Mouse (Mus musculus): ENCODE results near the gene Thrap3. TPM values are rescaled to one million over a fixed set of nuclear protein-coding genes. Genes with fewer than 3 reads are reported as not detected.

Gene Thrap3
- polyA plus RNA-seq, 1 experiment, result 198 TPM

- no peak overlapping the region for H3K27ac ChIP-seq (ENCODE audit: control insufficient read depth, insufficient read depth, low read depth, low read length, poor library complexity)
- H3K4me1 ChIP-seq (ENCODE audit: control insufficient read depth, insufficient read depth, low read length), result 0 out of 2 replicates have a peak, but pooled peaks cover 2% of the 10 kb centered on the region
- H3K4me3 ChIP-seq (replicated peaks; ENCODE audit: control insufficient read depth, low read depth, low read length), result no peak overlapping the region
- no peak for TF ChIP-seq CTCF (IDR thresholded peaks at IDR 0.05; ENCODE audit: control insufficient read depth, insufficient read depth, low read length)
- no peak for TF ChIP-seq POLR2A (IDR thresholded peaks at IDR 0.05; ENCODE audit: borderline replicate concordance, control insufficient read depth, low read depth, low read length)
- 78% methylated on average over 16 of the region's 16 CpGs for WGBS
Observed at GRCm38 (mm10) chr4:126150297-126150948, 52.1 kb downstream of the Thrap3 start.

- 0 out of 2 replicates have a peak, but pooled peaks cover 2% of the 10 kb centered on the region for H3K4me1 ChIP-seq (ENCODE audit: control insufficient read depth, insufficient read depth, low read length)
- 90% methylated on average over 10 of the region's 10 CpGs for WGBS
- no peak overlapping the region for H3K4me3 ChIP-seq (replicated peaks; ENCODE audit: control insufficient read depth, low read depth, low read length)
- H3K27ac ChIP-seq (ENCODE audit: control insufficient read depth, insufficient read depth, low read depth, low read length, poor library complexity), result no peak overlapping the region
- TF ChIP-seq CTCF (IDR thresholded peaks at IDR 0.05; ENCODE audit: control insufficient read depth, insufficient read depth, low read length) (no peak), POLR2A (IDR thresholded peaks at IDR 0.05; ENCODE audit: borderline replicate concordance, control insufficient read depth, low read depth, low read length) (no peak)
Observed at GRCm38 (mm10) chr4:126149798-126150197, 52.8 kb downstream of the Thrap3 start.

DNA sequence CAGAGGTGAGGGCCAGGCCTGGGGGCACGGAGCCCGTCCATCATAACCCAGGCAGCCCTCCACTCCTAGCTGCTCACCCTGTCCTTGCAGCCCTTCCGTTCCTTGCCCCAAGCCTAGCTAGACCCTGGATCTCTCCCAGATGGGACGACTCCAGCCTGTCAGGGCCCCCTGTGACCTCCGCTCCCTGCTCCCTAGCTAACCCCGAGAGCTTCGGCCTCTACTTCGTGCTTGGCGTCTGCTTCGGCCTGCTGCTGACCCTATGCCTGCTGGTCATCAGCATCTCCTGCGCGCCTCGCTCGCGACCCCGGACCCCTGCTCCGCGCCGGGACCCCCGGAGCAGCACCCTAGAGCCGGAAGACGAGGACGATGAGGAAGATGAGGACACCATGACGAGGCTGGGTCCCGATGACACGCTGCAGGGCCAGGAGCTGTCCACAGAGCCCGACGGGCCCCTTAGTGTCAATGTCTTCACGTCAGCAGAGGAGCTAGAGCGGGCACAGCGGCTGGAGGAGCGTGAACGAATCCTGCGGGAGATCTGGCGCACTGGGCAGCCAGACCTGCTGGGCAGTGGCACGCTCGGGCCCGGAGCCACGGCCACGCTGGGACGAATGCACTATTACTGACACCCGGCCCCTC lies 53.4 kb downstream of the Thrap3 start:
- 71% methylated on average over 42 of the region's 42 CpGs for WGBS
- 0 out of 2 replicates have a peak, but pooled peaks cover 2% of the 10 kb centered on the region for H3K4me1 ChIP-seq (ENCODE audit: control insufficient read depth, insufficient read depth, low read length)
- no peak overlapping the region for H3K27ac ChIP-seq (ENCODE audit: control insufficient read depth, insufficient read depth, low read depth, low read length, poor library complexity)
- TF ChIP-seq CTCF (IDR thresholded peaks at IDR 0.05; ENCODE audit: control insufficient read depth, insufficient read depth, low read length), result no peak
- TF ChIP-seq POLR2A (IDR thresholded peaks at IDR 0.05; ENCODE audit: borderline replicate concordance, control insufficient read depth, low read depth, low read length), result no peak
- peak overlapping the region; percentile 65 for H3K4me3 ChIP-seq (replicated peaks; ENCODE audit: control insufficient read depth, low read depth, low read length)

DNA sequence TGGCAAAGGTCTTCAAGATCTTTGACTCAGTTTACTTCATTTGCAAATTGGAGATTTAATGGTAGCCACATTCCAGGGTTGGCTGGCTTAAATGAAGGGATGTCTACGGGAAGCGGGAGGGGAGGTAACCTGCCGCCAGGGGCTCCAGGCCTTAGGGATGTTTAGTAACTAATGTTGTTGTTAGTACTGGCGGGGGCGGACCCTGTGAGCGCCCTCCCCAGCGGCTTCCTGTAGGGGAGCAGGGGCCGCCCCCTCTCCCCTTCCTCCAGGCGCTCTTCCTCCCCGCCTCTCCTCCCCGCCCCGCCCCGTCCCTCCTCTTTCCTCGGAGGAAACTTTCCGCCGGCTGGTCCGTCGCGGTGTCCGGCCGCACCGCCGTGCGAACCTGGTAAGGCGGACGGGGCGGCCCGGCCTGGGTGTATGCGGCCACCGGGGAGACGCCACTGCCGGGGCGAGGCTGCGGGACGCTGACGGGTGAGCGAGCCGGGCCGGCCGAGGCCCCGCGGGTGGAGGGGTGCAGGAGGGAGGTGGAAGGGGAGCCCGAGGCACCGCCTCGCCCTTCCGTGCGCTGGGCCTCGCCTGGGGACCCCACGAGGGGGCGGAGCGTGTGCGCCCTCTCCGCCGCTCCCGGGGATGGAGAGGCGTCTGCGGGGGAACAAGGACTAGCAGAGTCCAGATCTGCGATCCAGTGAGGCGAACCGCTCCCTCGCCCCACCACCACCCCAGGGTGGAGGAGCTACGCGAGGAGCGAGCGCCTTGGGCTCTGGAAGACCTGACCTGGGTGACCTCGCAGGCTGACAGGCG lies 54.2 kb downstream of the Thrap3 start:
- TF ChIP-seq CTCF (IDR thresholded peaks at IDR 0.05; ENCODE audit: control insufficient read depth, insufficient read depth, low read length) (no peak), POLR2A (IDR thresholded peaks at IDR 0.05; ENCODE audit: borderline replicate concordance, control insufficient read depth, low read depth, low read length) (no peak; the same call in 1 of the 2 replicates)
- H3K4me1 ChIP-seq (ENCODE audit: control insufficient read depth, insufficient read depth, low read length), result 0 out of 2 replicates have a peak, but pooled peaks cover 2% of the 10 kb centered on the region
- peak overlapping the region; percentile 20; the same call in 1 of the 2 replicates for H3K27ac ChIP-seq (ENCODE audit: control insufficient read depth, insufficient read depth, low read depth, low read length, poor library complexity)
- 2% methylated on average over 67 of the region's 67 CpGs for WGBS
- H3K4me3 ChIP-seq (replicated peaks; ENCODE audit: control insufficient read depth, low read depth, low read length), result peak overlapping the region; percentile 65

- peak within 1 kb of the TSS; percentile 20; the same call in 1 of the 2 replicates for H3K27ac ChIP-seq (ENCODE audit: control insufficient read depth, insufficient read depth, low read depth, low read length, poor library complexity)
- no peak for TF ChIP-seq POLR2A (IDR thresholded peaks at IDR 0.05; ENCODE audit: borderline replicate concordance, control insufficient read depth, low read depth, low read length)
- no peak for TF ChIP-seq CTCF (IDR thresholded peaks at IDR 0.05; ENCODE audit: control insufficient read depth, insufficient read depth, low read length)
- H3K4me1 ChIP-seq (ENCODE audit: control insufficient read depth, insufficient read depth, low read length), result 0 out of 2 replicates have a peak, but pooled peaks cover 2% of the 10 kb centered on the region
- 46% methylated on average over 24 of the region's 24 CpGs for WGBS
- peak within 1 kb of the TSS; percentile 65 for H3K4me3 ChIP-seq (replicated peaks; ENCODE audit: control insufficient read depth, low read depth, low read length)
Observed at GRCm38 (mm10) chr4:126147533-126148160, 54.9 kb downstream of the Thrap3 start, which contains the start of gene Eva1b. TSS of gene Eva1b (plus strand) at chr4:126147744.

DNA sequence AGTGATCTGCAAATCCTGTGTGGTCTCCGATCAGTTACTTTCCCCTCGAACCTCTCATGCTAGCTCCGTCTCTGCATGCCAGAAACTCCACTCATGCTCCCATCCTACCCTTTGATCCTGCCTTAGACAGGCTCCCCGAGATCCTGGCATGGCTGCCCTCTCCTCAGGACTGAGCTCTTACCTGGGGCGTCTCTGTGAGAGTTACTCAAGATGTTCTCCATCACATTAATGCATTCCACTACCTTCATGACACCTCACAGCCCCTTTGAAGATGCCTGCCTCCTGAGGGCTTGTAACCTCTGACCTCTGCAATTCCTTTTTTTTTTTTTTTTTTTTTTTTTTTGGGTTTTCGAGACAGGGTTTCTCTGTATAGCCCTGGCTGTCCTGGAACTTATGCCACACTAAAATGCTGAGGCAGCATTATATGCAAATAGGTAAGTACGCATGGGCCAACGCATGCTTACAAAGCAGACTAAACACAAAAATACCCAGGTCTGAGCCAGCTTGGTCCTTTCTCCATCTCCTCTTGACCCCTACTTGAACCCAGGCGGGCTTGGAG lies 55.5 kb downstream of the Thrap3 start:
- Histone ChIP-seq H3K4me1 (ENCODE audit: control insufficient read depth, insufficient read depth, low read length) (0 out of 2 replicates have a peak, but pooled peaks cover 2% of the 10 kb centered on the region), H3K27ac (ENCODE audit: control insufficient read depth, insufficient read depth, low read depth, low read length, poor library complexity) (no peak overlapping the region), H3K4me3 (replicated peaks; ENCODE audit: control insufficient read depth, low read depth, low read length) (no peak overlapping the region)
- 79% methylated on average over 9 of the region's 9 CpGs for WGBS
- no peak for TF ChIP-seq CTCF (IDR thresholded peaks at IDR 0.05; ENCODE audit: control insufficient read depth, insufficient read depth, low read length)
- TF ChIP-seq POLR2A (IDR thresholded peaks at IDR 0.05; ENCODE audit: borderline replicate concordance, control insufficient read depth, low read depth, low read length), result no peak

GRCm38 (mm10) chr4:126145396-126145795 lies 57.2 kb downstream of the Thrap3 start:
- H3K4me3 ChIP-seq (replicated peaks; ENCODE audit: control insufficient read depth, low read depth, low read length), result no peak overlapping the region
- H3K27ac ChIP-seq (ENCODE audit: control insufficient read depth, insufficient read depth, low read depth, low read length, poor library complexity), result no peak overlapping the region
- WGBS, result 72% methylated on average over 4 of the region's 4 CpGs
- no peak for TF ChIP-seq CTCF (IDR thresholded peaks at IDR 0.05; ENCODE audit: control insufficient read depth, insufficient read depth, low read length)
- TF ChIP-seq POLR2A (IDR thresholded peaks at IDR 0.05; ENCODE audit: borderline replicate concordance, control insufficient read depth, low read depth, low read length), result no peak
- 0 out of 2 replicates have a peak, but pooled peaks cover 2% of the 10 kb centered on the region for H3K4me1 ChIP-seq (ENCODE audit: control insufficient read depth, insufficient read depth, low read length)

Data from bone marrow, adult 2 months (tissue).